In genomic region chr17:56293291-56293690, GRCm38 (mm10) we compare ENCODE assay signal across 32 mouse cellular contexts. TPM values are rescaled to one million over a fixed set of nuclear protein-coding genes. Genes with fewer than 3 reads are reported as not detected.
DNase-seq lines count a peak whose midpoint lies in the region; ATAC-seq and TF ChIP-seq lines count a peak whose summit lies in the region.
"Had no signal": no experiment of that assay in that cellular context is flagged by ENCODE, and none has a peak within 500 bp of the region (broad histone marks: within the 10 kb centered on the region; RNA-seq: fewer than 3 reads in every experiment).

No protein-coding gene starts in this region.

- no peak overlapping the region for H3K4me2 ChIP-seq in liver, postnatal 0 days (ENCODE audit: low read depth, low read length)
- H3K4me2 ChIP-seq in liver, embryonic 12.5 days: no peak overlapping the region
- H3K4me2 ChIP-seq in hindbrain, embryonic 12.5 days (replicated peaks): no peak overlapping the region
- H3K4me2 ChIP-seq: embryonic facial prominence, embryonic 12.5 days; heart, embryonic 15.5 days; liver, embryonic 13.5 days; midbrain, embryonic 13.5 days; neural tube, embryonic 13.5 days had no signal

- peaks cover 33% of the 10 kb centered on the region for H3K4me1 ChIP-seq in liver, postnatal 0 days (ENCODE audit: insufficient read depth)
- peaks cover 38% of the 10 kb centered on the region for H3K4me1 ChIP-seq in liver, embryonic 12.5 days
- peaks cover 30% of the 10 kb centered on the region for H3K4me1 ChIP-seq in hindbrain, embryonic 12.5 days

- no peak for TF ChIP-seq EP300 in liver, postnatal 0 days (IDR thresholded peaks at IDR 0.05; ENCODE audit: low read depth)

- peak; percentile 93 for DNase-seq in heart, adult 11 months
- DNase-seq in heart, postnatal 25 days (ENCODE audit: low spot score): no peak
- no peak for DNase-seq in liver, postnatal 0 days
- peak; percentile 87 for DNase-seq in thymus, postnatal 25 days
- DNase-seq in left cerebral cortex, adult 2 months (ENCODE audit: extremely low spot score in 1 of 2, low spot score in 2 of 2): no peak
- DNase-seq: cerebellum, adult 11 months; cerebellum, adult 9-11 months; embryo, embryonic 11 days; kidney, adult 8-10 months; kidney, postnatal 4 days; liver, embryonic 13.5 days; lung, adult 2 months; lung, postnatal 10 days; right cerebral cortex, postnatal 4 days had no signal

- no peak for TF ChIP-seq CTCF in liver, postnatal 0 days (IDR thresholded peaks at IDR 0.05; ENCODE audit: low read depth)
- no peak for TF ChIP-seq CTCF in left cerebral cortex, adult 2 months (IDR thresholded peaks at IDR 0.05)

- H3K36me3 ChIP-seq in liver, postnatal 0 days (replicated peaks; ENCODE audit: insufficient read depth, low read length): no peaks in the 10 kb centered on the region
- no peaks in the 10 kb centered on the region for H3K36me3 ChIP-seq in liver, embryonic 12.5 days
- H3K36me3 ChIP-seq in hindbrain, embryonic 12.5 days: no peaks in the 10 kb centered on the region
- H3K36me3 ChIP-seq: embryonic facial prominence, embryonic 12.5 days; G1E; heart, embryonic 15.5 days; liver, embryonic 13.5 days; midbrain, embryonic 13.5 days; neural tube, embryonic 13.5 days had no signal

- no peak for ATAC-seq in liver, postnatal 0 days
- no peak for ATAC-seq in liver, embryonic 12.5 days
- ATAC-seq in hindbrain, embryonic 12.5 days (ENCODE audit: low FRiP score): no peak
- ATAC-seq: forebrain, embryonic 14.5 days; intestine, embryonic 16.5 days; midbrain, embryonic 13.5 days had no signal

- H3K27ac ChIP-seq in liver, postnatal 0 days (ENCODE audit: low read depth): peak overlapping the region; percentile 61
- no peak overlapping the region for H3K27ac ChIP-seq in liver, embryonic 12.5 days
- H3K27ac ChIP-seq in left cerebral cortex, adult 2 months: no peak overlapping the region
- no peak overlapping the region for H3K27ac ChIP-seq in hindbrain, embryonic 12.5 days
- H3K27ac ChIP-seq: embryonic facial prominence, embryonic 12.5 days; liver, embryonic 13.5 days; macrophage; midbrain, embryonic 13.5 days; neural tube, embryonic 13.5 days had no signal

- no peak overlapping the region for H3K9ac ChIP-seq in liver, postnatal 0 days (replicated peaks)
- H3K9ac ChIP-seq in liver, embryonic 12.5 days: no peak overlapping the region
- no peak overlapping the region for H3K9ac ChIP-seq in hindbrain, embryonic 12.5 days
- H3K9ac ChIP-seq: embryonic facial prominence, embryonic 12.5 days; heart, embryonic 15.5 days; liver, embryonic 13.5 days; midbrain, embryonic 13.5 days; neural tube, embryonic 13.5 days had no signal

- no peak overlapping the region for H3K4me3 ChIP-seq in liver, postnatal 0 days (ENCODE audit: low read depth, low read length)
- H3K4me3 ChIP-seq in liver, embryonic 12.5 days: no peak overlapping the region
- H3K4me3 ChIP-seq in left cerebral cortex, adult 2 months: no peak overlapping the region
- H3K4me3 ChIP-seq in hindbrain, embryonic 12.5 days: no peak overlapping the region
- H3K4me3 ChIP-seq: embryonic facial prominence, embryonic 12.5 days; heart, embryonic 15.5 days; liver, embryonic 13.5 days; midbrain, embryonic 13.5 days; neural tube, embryonic 13.5 days had no signal

- no peaks in the 10 kb centered on the region for H3K27me3 ChIP-seq in liver, postnatal 0 days (ENCODE audit: insufficient read depth, low read length)
- no peaks in the 10 kb centered on the region for H3K27me3 ChIP-seq in liver, embryonic 12.5 days (replicated peaks)
- H3K27me3 ChIP-seq in hindbrain, embryonic 12.5 days: no peaks in the 10 kb centered on the region
- H3K27me3 ChIP-seq: embryonic facial prominence, embryonic 12.5 days; heart, embryonic 15.5 days; liver, embryonic 13.5 days; midbrain, embryonic 13.5 days; neural tube, embryonic 13.5 days had no signal

- H3K9me3 ChIP-seq in liver, postnatal 0 days (ENCODE audit: low read length): no peaks in the 10 kb centered on the region
- H3K9me3 ChIP-seq in liver, embryonic 12.5 days (replicated peaks): no peaks in the 10 kb centered on the region
- no peaks in the 10 kb centered on the region for H3K9me3 ChIP-seq in hindbrain, embryonic 12.5 days (replicated peaks)
- H3K9me3 ChIP-seq: embryonic facial prominence, embryonic 12.5 days; G1E; heart, embryonic 15.5 days; liver, embryonic 13.5 days; midbrain, embryonic 13.5 days; neural tube, embryonic 13.5 days had no signal

- intact Hi-C loops in heart, postnatal 25 days (cut with DNase I): loop anchor here (2.0 kb wide), 1 partner anchor 16 kb away; the partner anchor contains the start of gene Ticam1
- intact Hi-C loops in left cerebral cortex, adult 2 months (cut with DNase I): no loop called here

- 54% methylated on average over 1 of the region's 1 CpGs for WGBS in liver, postnatal 0 days (ENCODE audit: insufficient replicate concordance)
- WGBS in liver, embryonic 12.5 days (ENCODE audit: insufficient replicate concordance): 37% methylated on average over 1 of the region's 1 CpGs
- 75% methylated on average over 1 of the region's 1 CpGs for WGBS in hindbrain, embryonic 12.5 days

RNA-seq across cellular contexts. Expression of gene Plin3, which starts 0.6 kb away (rescaled TPM):
- total RNA-seq in heart, postnatal 25 days (2021): 100 to 1,000 TPM; 154 to 171 TPM
- 25.8 and 26.8 TPM in 2 replicates for polyA plus RNA-seq in liver, postnatal 0 days (2015; fragmentation: Nextera tagmentation; extraction: Ambion mirVana)
- polyA plus RNA-seq in liver, embryonic 12.5 days (2016; fragmentation: Nextera tagmentation; extraction: Ambion mirVana): 28.3 and 30.2 TPM in 2 replicates
- total RNA-seq in left cerebral cortex, adult 2 months (2021): 10 to 100 TPM in 1 of 2 experiments, 1 to 10 TPM in 1; 7.7 to 11.4 TPM
- 37.1 and 37.2 TPM in 2 replicates for polyA plus RNA-seq in hindbrain, embryonic 12.5 days (2016; fragmentation: Nextera tagmentation; extraction: Ambion mirVana)

RNA-seq across cellular contexts. Expression of gene Arrdc5, which starts 6.8 kb away (rescaled TPM):
- total RNA-seq in heart, postnatal 25 days (2021): not detected
- polyA plus RNA-seq in liver, postnatal 0 days (2015; fragmentation: Nextera tagmentation; extraction: Ambion mirVana): not detected in 2 replicates
- polyA plus RNA-seq in liver, embryonic 12.5 days (2016; fragmentation: Nextera tagmentation; extraction: Ambion mirVana): not detected in 2 replicates
- not detected for total RNA-seq in left cerebral cortex, adult 2 months (2021)
- not detected in 2 replicates for polyA plus RNA-seq in hindbrain, embryonic 12.5 days (2016; fragmentation: Nextera tagmentation; extraction: Ambion mirVana)
- total RNA-seq: adrenal gland, postnatal 10 days; G1E; gastrocnemius, postnatal 25 days; left cerebral cortex, adult 18-20 months; left cerebral cortex, postnatal 25 days; megakaryocyte-erythroid progenitor cell, adult 5-6 weeks had no signal
- polyA plus RNA-seq: embryonic facial prominence, embryonic 12.5 days; forebrain, embryonic 14.5 days; G1E; heart, embryonic 15.5 days; hindbrain, embryonic 11.5 days; intestine, embryonic 16.5 days; kidney, postnatal 0 days; limb, embryonic 14.5 days; liver, embryonic 13.5 days; lung, adult 2 months; macrophage; midbrain, embryonic 13.5 days; neural tube, embryonic 13.5 days had no signal

RNA-seq across cellular contexts. Expression of gene Uhrf1, which starts 9.8 kb away (rescaled TPM):
- 1 to 10 TPM; 3.7 to 4.3 TPM for total RNA-seq in heart, postnatal 25 days (2021)
- polyA plus RNA-seq in liver, postnatal 0 days (2015; fragmentation: Nextera tagmentation; extraction: Ambion mirVana): 37.8 and 43.5 TPM in 2 replicates
- 153 and 154 TPM in 2 replicates for polyA plus RNA-seq in liver, embryonic 12.5 days (2016; fragmentation: Nextera tagmentation; extraction: Ambion mirVana)
- total RNA-seq in left cerebral cortex, adult 2 months (2021): under 1 TPM; 0.70 to 0.91 TPM
- polyA plus RNA-seq in hindbrain, embryonic 12.5 days (2016; fragmentation: Nextera tagmentation; extraction: Ambion mirVana): 95.7 and 99.9 TPM in 2 replicates

RNA-seq across cellular contexts. Expression of gene Ticam1, which starts 16.7 kb away (rescaled TPM):
- total RNA-seq in heart, postnatal 25 days (2021): 1 to 10 TPM; 7.6 to 9.8 TPM
- 2.6 and 3.1 TPM in 2 replicates for polyA plus RNA-seq in liver, postnatal 0 days (2015; fragmentation: Nextera tagmentation; extraction: Ambion mirVana)
- polyA plus RNA-seq in liver, embryonic 12.5 days (2016; fragmentation: Nextera tagmentation; extraction: Ambion mirVana): 3.8 and 4.1 TPM in 2 replicates
- 1 to 10 TPM; 6.9 to 7.2 TPM for total RNA-seq in left cerebral cortex, adult 2 months (2021)
- 2.3 and 2.5 TPM in 2 replicates for polyA plus RNA-seq in hindbrain, embryonic 12.5 days (2016; fragmentation: Nextera tagmentation; extraction: Ambion mirVana)

RNA-seq across cellular contexts. Expression of gene Kdm4b, which starts 32.6 kb away (rescaled TPM):
- total RNA-seq in heart, postnatal 25 days (2021): 10 to 100 TPM; 37.9 to 38.1 TPM
- polyA plus RNA-seq in liver, postnatal 0 days (2015; fragmentation: Nextera tagmentation; extraction: Ambion mirVana): 5.0 and 5.8 TPM in 2 replicates
- polyA plus RNA-seq in liver, embryonic 12.5 days (2016; fragmentation: Nextera tagmentation; extraction: Ambion mirVana): 13.6 and 13.9 TPM in 2 replicates
- total RNA-seq in left cerebral cortex, adult 2 months (2021): 10 to 100 TPM; 66.2 to 71.8 TPM
- 75.3 and 86.9 TPM in 2 replicates for polyA plus RNA-seq in hindbrain, embryonic 12.5 days (2016; fragmentation: Nextera tagmentation; extraction: Ambion mirVana)

Comparison
In these comparisons a context has a peak if more than half of its experiments do, and no peak if none do; other contexts are left out.
1. DNase-seq: peak in heart, adult 11 months (single experiment) and thymus, postnatal 25 days (single experiment); none in heart, postnatal 25 days (single experiment), liver, postnatal 0 days (single experiment) and left cerebral cortex, adult 2 months (0 of 2).